Mouse (Mus musculus) mature B cell (primary cell): ENCODE data around the gene Nop58.
"Not testable (repeated sequence)": the region's sequence is repeated elsewhere in the genome, so short reads cannot be mapped to it uniquely, and the experiment has no call there.

ENCODE experiments used
- in situ Hi-C: fragments of 300-500 bp; cut with MboI; formaldehyde crosslinking; loops from 2 replicates; pipeline ENCODE4 v1.14.3; 2019

Gene Nop58

GRCm38 (mm10) chr1:59719900-59720299, 35.1 kb downstream of the Nop58 start:
- in situ Hi-C loops: no loop called here

- in situ Hi-C loops: no loop called here
These were observed 40.9 kb downstream of the Nop58 start for GRCm38 (mm10) chr1:59725661-59726060.

GRCm38 (mm10) chr1:59730106-59730505, 45.3 kb downstream of the Nop58 start:
- in situ Hi-C loops: no loop called here

GRCm38 (mm10) chr1:59730737-59731136, 46.0 kb downstream of the Nop58 start:
- in situ Hi-C loops: no loop called here

- in situ Hi-C loops: no loop called here
These were observed 49.3 kb downstream of the Nop58 start for GRCm38 (mm10) chr1:59734076-59734475.

GRCm38 (mm10) chr1:59738768-59739414, 54.1 kb downstream of the Nop58 start:
- in situ Hi-C loops: no loop called here

- in situ Hi-C loops: no loop called here
These were observed 55.0 kb downstream of the Nop58 start for GRCm38 (mm10) chr1:59739577-59740354.

GRCm38 (mm10) chr1:59749047-59749446, 64.3 kb downstream of the Nop58 start:
- in situ Hi-C loops: no loop called here

GRCm38 (mm10) chr1:59749724-59750123, 65.0 kb downstream of the Nop58 start:
- in situ Hi-C loops: not testable (repeated sequence)

- in situ Hi-C loops: no loop called here
These were observed 70.5 kb downstream of the Nop58 start for GRCm38 (mm10) chr1:59755298-59755697.

GRCm38 (mm10) chr1:59758325-59758724, 73.6 kb downstream of the Nop58 start:
- in situ Hi-C loops: no loop called here

- in situ Hi-C loops: no loop called here
These were observed 77.4 kb downstream of the Nop58 start for GRCm38 (mm10) chr1:59762208-59762607.

- in situ Hi-C loops: no loop called here
These were observed 77.9 kb downstream of the Nop58 start for GRCm38 (mm10) chr1:59762651-59763163.

GRCm38 (mm10) chr1:59763164-59763768, 78.5 kb downstream of the Nop58 start, which contains the start of gene Bmpr2:
Gene Bmpr2, plus strand, starts transcription at chr1:59763400.
- in situ Hi-C loops: no loop called here

GRCm38 (mm10) chr1:59763781-59764251, 79.0 kb downstream of the Nop58 start:
- in situ Hi-C loops: no loop called here

- in situ Hi-C loops: no loop called here
These were observed 79.7 kb downstream of the Nop58 start for GRCm38 (mm10) chr1:59764407-59764971.

- in situ Hi-C loops: no loop called here
These were observed 80.5 kb downstream of the Nop58 start for GRCm38 (mm10) chr1:59765279-59765678.

- in situ Hi-C loops: no loop called here
These were observed 81.9 kb downstream of the Nop58 start for GRCm38 (mm10) chr1:59766626-59767025.
